Mouse (Mus musculus) lung, embryonic 14.5 days (tissue): ENCODE measurements around the gene Olfr68. TPM values are rescaled to one million over a fixed set of nuclear protein-coding genes. Genes with fewer than 3 reads are reported as not detected.

Experiments
- ATAC-seq: fragments of 200-750 bp; cut with Nextera tagmentation; 2 replicates; pipeline ENCODE4 v1.8.0; 2017; ENCODE audit warnings: mild to moderate bottlenecking, moderate TSS enrichment, moderate library complexity; ENCODE audit not compliant: insufficient read depth
- DNase-seq: peaks from one replicate; pipeline ENCODE4 v3.0.0-alpha.2; 2015
- H3K27ac ChIP-seq: fragments of 300-500 bp; sonication (generic); 2 replicates; pipeline ENCODE4 v1.5.1; 2014; ENCODE audit warnings: low read depth, mild to moderate bottlenecking, moderate library complexity
- H3K27me3 ChIP-seq: fragments of 300-500 bp; sonication (generic); 2 replicates; pipeline ENCODE4 v1.6.1; 2014; ENCODE audit warnings: low read length, control low read depth; ENCODE audit not compliant: insufficient read depth
- H3K36me3 ChIP-seq: fragments of 300-500 bp; sonication (generic); 2 replicates; pipeline ENCODE4 v1.6.1; 2014; ENCODE audit warnings: control low read depth; ENCODE audit not compliant: insufficient read depth
- H3K4me1 ChIP-seq: fragments of 300-500 bp; sonication (generic); 2 replicates; pipeline ENCODE4 v1.6.1; 2014; ENCODE audit warnings: antibody characterized with exemption, control low read depth; ENCODE audit not compliant: insufficient read depth
- H3K4me2 ChIP-seq: fragments of 300-500 bp; sonication (generic); 2 replicates; pipeline ENCODE4 v1.6.1; 2014; ENCODE audit warnings: mild to moderate bottlenecking
- H3K4me3 ChIP-seq: fragments of 300-500 bp; sonication (generic); 2 replicates; pipeline ENCODE4 v1.5.1; 2014; ENCODE audit warnings: low read depth, low read length
- H3K9ac ChIP-seq: fragments of 300-500 bp; sonication (generic); 2 replicates; pipeline ENCODE4 v1.6.1; 2014
- H3K9me3 ChIP-seq: fragments of 300-500 bp; sonication (generic); 2 replicates; pipeline ENCODE4 v1.6.1; 2016; ENCODE audit warnings: low read depth, low read length, control low read depth
- CTCF ChIP-seq: IDR thresholded peaks from 2 replicates; pipeline ENCODE4 v1.5.1; 2016; ENCODE audit warnings: antibody characterized with exemption, low read depth
- WGBS: fragments of 180-500 bp; shearing (Covaris S2); extraction: QIAGEN DNeasy Blood & Tissue Kit; methylation state at CpG from one replicate; pipeline ENCODE4 v1.1.7; 2014; 5-methylcytosine and 5-hydroxymethylcytosine counted together
- polyA plus RNA-seq: library from polyadenylated mRNA; unstranded; fragments of >200 nt; fragmentation: Nextera tagmentation; extraction: Ambion mirVana; gene quantifications from 2 replicates; pipeline ENCODE4 v1.2.1, GENCODE M21; 2014

Olfr68 gene
- polyA plus RNA-seq, 1 experiment from 2014 or later: not detected

- Histone ChIP-seq H3K36me3 (no peaks in the 10 kb centered on the region), H3K9me3 (no peaks in the 10 kb centered on the region), H3K4me3 (no peak within 1 kb of the TSS), H3K9ac (no peak within 1 kb of the TSS), H3K27ac (no peak within 1 kb of the TSS), H3K4me2 (no peak within 1 kb of the TSS), H3K27me3 (no peaks in the 10 kb centered on the region), H3K4me1 (no peaks in the 10 kb centered on the region)
- 35% methylated on average over 2 of the region's 2 CpGs for WGBS
- ATAC-seq: no peak
- no peak for TF ChIP-seq CTCF
- DNase-seq: no peak
These were observed 22.3 kb downstream of the Olfr68 start, which contains the start of gene Olfr630 for GRCm38 (mm10) chr7:103757233-103757632. Gene Olfr630, minus strand, starts transcription at chr7:103757333.

- Histone ChIP-seq H3K4me2 (no peak within 1 kb of the TSS), H3K27ac (no peak within 1 kb of the TSS), H3K4me3 (no peak within 1 kb of the TSS), H3K9me3 (no peaks in the 10 kb centered on the region), H3K4me1 (no peaks in the 10 kb centered on the region), H3K36me3 (no peaks in the 10 kb centered on the region), H3K27me3 (no peaks in the 10 kb centered on the region), H3K9ac (no peak within 1 kb of the TSS)
- DNase-seq (no peak), ATAC-seq (no peak)
- WGBS: 70% methylated on average over 2 of the region's 2 CpGs
- TF ChIP-seq CTCF: no peak
These were observed 34.7 kb downstream of the Olfr68 start, which contains the start of gene Olfr629 for GRCm38 (mm10) chr7:103744843-103745242. Gene Olfr629, minus strand, starts transcription at chr7:103744943.

GRCm38 (mm10) chr7:103730074-103730473, 49.4 kb downstream of the Olfr68 start, which contains the start of gene Olfr628:
Gene Olfr628, plus strand, starts transcription at chr7:103730374.
- Histone ChIP-seq H3K4me1 (no peaks in the 10 kb centered on the region), H3K36me3 (no peaks in the 10 kb centered on the region), H3K27ac (no peak within 1 kb of the TSS), H3K4me3 (no peak within 1 kb of the TSS), H3K4me2 (no peak within 1 kb of the TSS), H3K9ac (no peak within 1 kb of the TSS), H3K27me3 (no peaks in the 10 kb centered on the region), H3K9me3 (no peaks in the 10 kb centered on the region)
- DNase-seq: no peak
- no peak for ATAC-seq
- 86% methylated on average over 1 of the region's 1 CpGs for WGBS
- no peak for TF ChIP-seq CTCF

Other genes with a start within 250 kb of the Olfr68 start
- not detected in 2 replicates for gene Olfr612, start 237.0 kb downstream of the Olfr68 start, polyA plus RNA-seq
- gene Olfr613, start 231.6 kb downstream of the Olfr68 start, polyA plus RNA-seq: not detected in 2 replicates
- not detected in 2 replicates for gene Olfr615, start 223.6 kb downstream of the Olfr68 start, polyA plus RNA-seq
- gene Olfr616, start 210.6 kb downstream of the Olfr68 start, polyA plus RNA-seq: not detected in 2 replicates
- gene Olfr617, start 206.6 kb downstream of the Olfr68 start, polyA plus RNA-seq: not detected in 2 replicates
- gene Olfr618, start 189.6 kb downstream of the Olfr68 start, polyA plus RNA-seq: not detected in 2 replicates
- gene Olfr619, start 179.1 kb downstream of the Olfr68 start, polyA plus RNA-seq: not detected in 2 replicates
- not detected in 2 replicates for gene Olfr620, start 167.2 kb downstream of the Olfr68 start, polyA plus RNA-seq
- gene Olfr622, start 137.0 kb downstream of the Olfr68 start, polyA plus RNA-seq: not detected in 2 replicates
- not detected in 2 replicates for gene Olfr623, start 116.0 kb downstream of the Olfr68 start, polyA plus RNA-seq
- gene Olfr624, start 108.5 kb downstream of the Olfr68 start, polyA plus RNA-seq: 0.03 TPM in 1 of 2 replicates, not detected in the other
- not detected in 2 replicates for gene Olfr625-ps1, start 97.0 kb downstream of the Olfr68 start, polyA plus RNA-seq
- gene Olfr243, start 65.0 kb downstream of the Olfr68 start, polyA plus RNA-seq: not detected in 2 replicates
- not detected in 2 replicates for gene Olfr628, start 49.3 kb downstream of the Olfr68 start, polyA plus RNA-seq
- not detected in 2 replicates for gene Olfr629, start 34.8 kb downstream of the Olfr68 start, polyA plus RNA-seq
- gene Olfr630, start 22.4 kb downstream of the Olfr68 start, polyA plus RNA-seq: not detected in 2 replicates
- gene Olfr69, start 8.1 kb downstream of the Olfr68 start, polyA plus RNA-seq: not detected in 2 replicates
- not detected in 2 replicates for gene Olfr67, start 12.1 kb upstream of the Olfr68 start, polyA plus RNA-seq
- 3,031 and 3,067 TPM in 2 replicates for gene Hbb-bt, start 34.3 kb upstream of the Olfr68 start, polyA plus RNA-seq
- 7,232 and 7,259 TPM in 2 replicates for gene Hbb-bs, start 48.4 kb upstream of the Olfr68 start, polyA plus RNA-seq
- not detected in 2 replicates for gene Hbb-bh2, start 60.8 kb upstream of the Olfr68 start, polyA plus RNA-seq
- 9.2 and 18.0 TPM in 2 replicates for gene Hbb-bh1, start 63.5 kb upstream of the Olfr68 start, polyA plus RNA-seq
- gene Hbb-y, start 73.5 kb upstream of the Olfr68 start, polyA plus RNA-seq: 1,485 and 1,968 TPM in 2 replicates
- gene Olfr66, start 106.6 kb upstream of the Olfr68 start, polyA plus RNA-seq: not detected in 2 replicates
- gene Olfr64, start 114.8 kb upstream of the Olfr68 start, polyA plus RNA-seq: not detected in 2 replicates
- not detected in 2 replicates for gene Olfr65, start 123.8 kb upstream of the Olfr68 start, polyA plus RNA-seq
- not detected in 2 replicates for gene Olfr631, start 149.1 kb upstream of the Olfr68 start, polyA plus RNA-seq
- gene Olfr632, start 154.6 kb upstream of the Olfr68 start, polyA plus RNA-seq: not detected in 2 replicates
- gene Olfr633, start 164.7 kb upstream of the Olfr68 start, polyA plus RNA-seq: not detected in 2 replicates
- gene Olfr635, start 191.5 kb upstream of the Olfr68 start, polyA plus RNA-seq: not detected in 2 replicates
- not detected in 2 replicates for gene Olfr638, start 219.0 kb upstream of the Olfr68 start, polyA plus RNA-seq
- not detected in 2 replicates for gene Olfr639, start 237.6 kb upstream of the Olfr68 start, polyA plus RNA-seq
- gene Olfr640, start 245.9 kb upstream of the Olfr68 start, polyA plus RNA-seq: not detected in 2 replicates